Mouse (Mus musculus) cerebellum, adult 11 months (tissue): ENCODE measurements around the gene Pdpr.
"Not testable (repeated sequence)": the region's sequence is repeated elsewhere in the genome, so short reads cannot be mapped to it uniquely, and the experiment has no call there.

Source experiments
- DNase-seq: peaks from one replicate; pipeline ENCODE4 v3.0.0; 2022

Gene Pdpr

GRCm38 (mm10) chr8:111091706-111092105 is 2.7 kb upstream of the Pdpr start:
- no peak for DNase-seq

DNA sequence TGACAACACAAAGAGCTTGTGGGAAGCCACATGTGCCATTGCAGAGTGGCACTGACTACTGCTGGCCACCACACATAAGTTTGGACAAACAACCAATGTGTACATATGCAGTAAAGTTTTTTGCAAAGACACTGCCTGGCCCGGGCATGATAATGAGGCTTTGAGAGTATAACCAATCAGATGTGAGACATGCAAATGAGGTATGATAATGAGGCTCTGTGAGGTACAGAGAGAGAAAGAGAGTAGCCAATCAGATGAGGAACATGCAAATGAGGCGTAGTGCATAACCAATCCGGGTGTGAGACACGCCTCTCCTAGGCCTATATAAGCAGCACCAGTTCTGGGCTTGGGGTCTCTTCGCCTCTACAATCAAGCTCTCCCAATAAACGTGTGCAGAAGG is 2.1 kb upstream of the Pdpr start, which contains the start of gene Clec18a:
Clec18a (minus strand) TSS at position 101 of the 400 bp plus-strand sequence.
- DNase-seq = not testable (repeated sequence)

- DNase-seq = peak; percentile 26
These were observed 381 bp downstream of the Pdpr start for GRCm38 (mm10) chr8:111094719-111095302.

DNA sequence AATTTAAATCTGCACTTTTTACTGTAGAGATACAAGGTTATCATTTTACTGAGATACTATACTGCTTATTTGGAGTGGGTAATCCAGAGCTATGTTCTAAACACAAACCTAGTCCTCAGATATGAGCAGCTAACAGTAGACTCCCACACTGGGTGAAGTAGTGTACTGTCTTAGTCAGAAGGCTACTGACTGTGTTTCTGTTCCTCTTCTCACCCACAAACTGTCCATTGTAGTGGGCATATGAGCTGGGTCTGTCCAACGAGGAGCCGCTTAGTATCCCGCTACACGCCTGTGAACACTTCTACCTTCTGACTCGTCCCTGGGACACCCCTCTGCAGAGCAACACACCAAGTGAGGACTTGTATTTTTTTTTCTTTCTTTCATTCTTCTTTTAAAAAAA is 20.5 kb downstream of the Pdpr start:
- DNase-seq = no peak

DNA sequence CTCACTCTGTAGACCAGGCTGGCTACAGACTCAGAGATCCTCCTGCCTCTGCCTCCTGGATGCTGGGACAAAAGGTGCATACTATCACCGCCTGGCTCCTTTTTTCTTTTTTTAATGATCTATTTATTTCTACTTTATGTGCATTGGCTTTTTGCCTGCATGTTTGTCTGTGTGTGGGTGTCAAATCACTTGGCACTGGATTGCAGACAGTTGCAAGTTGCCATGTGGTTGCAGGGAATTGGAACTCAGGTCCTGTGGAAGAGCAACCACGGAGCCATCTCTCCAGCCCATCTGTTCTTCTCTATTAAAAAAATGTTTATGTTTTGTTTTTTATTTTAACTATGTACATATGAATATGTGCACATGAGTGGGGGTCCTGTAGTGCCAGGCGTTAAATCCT is 25.1 kb downstream of the Pdpr start:
- no peak for DNase-seq

DNA sequence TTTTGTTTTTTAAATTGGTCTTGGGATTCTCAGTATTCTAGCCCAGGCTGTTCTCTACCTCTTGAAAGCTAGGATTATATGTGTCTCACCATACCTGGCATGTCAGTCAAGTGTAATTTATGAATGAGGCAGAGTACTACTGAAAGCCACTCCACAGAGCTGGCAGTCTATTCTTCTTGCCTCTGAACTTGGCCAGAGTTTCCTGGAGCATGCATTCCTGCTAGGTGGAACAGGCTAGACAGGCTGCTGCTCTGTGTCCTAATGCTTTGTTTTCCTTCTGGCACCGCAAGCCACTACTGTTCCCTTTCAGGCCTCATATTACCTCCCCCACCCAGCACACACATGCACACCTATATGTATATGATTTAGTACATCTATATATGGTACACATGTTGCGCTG is 36.3 kb downstream of the Pdpr start:
- DNase-seq = no peak

GRCm38 (mm10) chr8:111142521-111142920 is 48.1 kb downstream of the Pdpr start:
- DNase-seq = no peak

DNA sequence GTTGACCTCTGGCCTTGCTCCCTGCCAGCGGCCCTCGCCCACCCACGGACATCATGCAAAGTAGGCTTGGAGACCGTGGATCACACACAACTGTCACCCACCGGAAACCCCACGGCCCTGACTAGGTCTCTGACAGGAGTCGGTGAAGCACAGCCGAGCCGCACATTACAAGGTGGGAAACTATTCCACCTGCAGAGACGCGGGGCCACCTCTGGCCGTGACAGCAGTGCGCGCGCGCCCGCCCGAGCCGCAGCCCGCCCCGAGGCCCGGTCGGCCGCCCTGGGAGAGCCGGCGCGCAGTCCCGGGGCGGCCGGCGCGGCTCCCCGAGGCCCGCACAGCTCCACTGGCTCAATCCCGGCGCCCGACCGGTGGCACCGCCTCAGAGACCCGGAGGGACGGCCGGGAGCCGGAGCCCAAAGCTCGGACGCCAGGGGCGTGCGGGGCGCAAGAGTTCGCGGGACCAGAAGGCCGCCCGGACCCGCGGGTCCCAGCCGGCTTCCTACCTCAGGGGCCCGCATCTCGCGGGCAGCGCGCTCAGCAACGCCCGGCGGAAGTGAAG is 50.5 kb downstream of the Pdpr start:
- peak; percentile 22 for DNase-seq

GRCm38 (mm10) chr8:111145460-111146012 is 51.1 kb downstream of the Pdpr start:
- DNase-seq = peak; percentile 93

GRCm38 (mm10) chr8:111155721-111156436 is 61.4 kb downstream of the Pdpr start:
- no peak for DNase-seq

DNA sequence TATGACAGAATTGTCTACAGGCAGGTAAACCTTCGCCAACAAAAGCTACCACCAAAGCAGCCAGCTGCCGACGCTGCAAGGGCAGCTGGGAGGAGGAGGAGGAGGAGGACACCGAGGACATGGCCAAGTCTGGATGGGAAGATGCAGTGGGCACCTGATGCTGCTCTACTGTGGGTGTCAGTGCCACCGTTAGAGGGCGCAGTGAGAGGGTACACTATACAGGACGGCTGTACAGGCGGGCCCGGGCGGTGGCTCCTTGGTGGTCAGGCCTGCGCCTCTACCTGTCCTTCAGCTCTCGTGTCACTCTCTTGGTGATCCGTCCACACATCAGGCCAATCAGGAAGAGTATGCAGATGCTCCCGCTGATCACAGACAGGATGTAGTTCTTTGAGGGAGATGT is 63.2 kb downstream of the Pdpr start:
- DNase-seq = peak; percentile 40

DNA sequence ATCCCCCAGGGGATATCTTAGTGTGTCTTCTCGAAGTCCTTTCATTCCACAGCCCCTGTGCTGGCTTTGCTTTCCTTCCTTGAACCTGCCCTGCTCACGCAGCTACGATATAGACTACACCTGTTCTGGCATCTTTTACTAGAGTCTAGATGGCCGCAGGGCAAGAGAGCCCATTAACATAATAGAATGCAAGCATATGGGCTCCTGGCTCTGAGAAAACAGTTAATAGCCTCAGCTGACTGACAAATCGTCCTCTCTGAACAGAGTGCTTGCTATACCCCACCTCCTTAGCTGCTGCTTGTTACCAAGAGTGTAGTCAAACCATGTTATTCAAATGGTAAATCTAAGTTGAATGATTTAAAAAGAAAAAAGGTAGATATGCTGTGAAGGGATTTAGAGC is 77.2 kb downstream of the Pdpr start:
- DNase-seq = no peak

DNA sequence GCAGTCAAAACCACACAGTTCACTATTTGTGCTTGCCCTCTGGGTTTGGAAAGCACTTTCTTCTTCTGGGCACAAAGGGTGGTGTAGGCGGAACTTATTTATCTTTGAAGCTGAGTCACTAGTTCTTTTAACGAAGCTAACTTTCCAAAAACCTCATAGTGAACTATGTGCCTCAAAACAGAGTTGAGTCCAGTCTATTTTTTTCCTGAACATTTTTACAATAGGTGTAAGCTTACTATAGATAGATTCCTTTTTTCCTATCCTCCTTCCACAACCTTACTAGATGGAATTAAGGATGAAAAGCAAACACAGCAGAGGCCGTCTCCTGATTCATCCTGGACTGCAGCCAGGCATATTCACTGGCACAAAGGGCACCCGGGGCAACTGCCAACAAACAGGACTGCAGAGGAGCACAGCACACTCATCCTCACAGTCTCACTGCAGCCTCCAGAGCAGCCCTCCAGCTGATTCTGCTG is 91.1 kb downstream of the Pdpr start:
- DNase-seq = peak; percentile 68
